In genomic region chr11:32925421-32926271, GRCm38 (mm10) we compare ENCODE assay signal across 8 mouse cellular contexts.
DNase-seq lines count a peak whose midpoint lies in the region; ATAC-seq and TF ChIP-seq lines count a peak whose summit lies in the region.

No protein-coding gene starts in this region.

- no peaks in the 10 kb centered on the region for H3K9me3 ChIP-seq in hindbrain, embryonic 12.5 days (replicated peaks)
- no peaks in the 10 kb centered on the region for H3K9me3 ChIP-seq in liver, embryonic 13.5 days (replicated peaks)
- H3K9me3 ChIP-seq in neural tube, embryonic 15.5 days (replicated peaks) = no peaks in the 10 kb centered on the region

- no peak for TF ChIP-seq CTCF in brain, embryonic 14.5 days (IDR thresholded peaks at IDR 0.05; ENCODE audit: borderline replicate concordance, extremely low read depth, insufficient read depth, insufficient read length)

- peak overlapping the region; percentile 25; the same call in 1 of the 2 replicates for H3K27ac ChIP-seq in hindbrain, embryonic 12.5 days
- no peak overlapping the region for H3K27ac ChIP-seq in liver, embryonic 13.5 days
- H3K27ac ChIP-seq in neural tube, embryonic 15.5 days (replicated peaks) = 0 out of 2 replicates have a peak overlapping the region, but pooled peaks have one; percentile 23

- no peak overlapping the region for H3K9ac ChIP-seq in hindbrain, embryonic 12.5 days
- no peak overlapping the region for H3K9ac ChIP-seq in liver, embryonic 13.5 days
- H3K9ac ChIP-seq in neural tube, embryonic 15.5 days (replicated peaks) = 0 out of 2 replicates have a peak overlapping the region, but pooled peaks have one; percentile 33

- H3K36me3 ChIP-seq in hindbrain, embryonic 12.5 days = no peaks in the 10 kb centered on the region
- no peaks in the 10 kb centered on the region for H3K36me3 ChIP-seq in liver, embryonic 13.5 days
- no peaks in the 10 kb centered on the region for H3K36me3 ChIP-seq in neural tube, embryonic 15.5 days

- 6% methylated on average over 33 of the region's 33 CpGs for WGBS in hindbrain, embryonic 12.5 days
- 21% methylated on average over 33 of the region's 33 CpGs for WGBS in liver, embryonic 13.5 days (ENCODE audit: insufficient replicate concordance)
- 12% methylated on average over 33 of the region's 33 CpGs for WGBS in neural tube, embryonic 15.5 days

- H3K4me1 ChIP-seq in hindbrain, embryonic 12.5 days = peaks cover 14% of the 10 kb centered on the region
- no peaks in the 10 kb centered on the region for H3K4me1 ChIP-seq in liver, embryonic 13.5 days (replicated peaks)
- H3K4me1 ChIP-seq in neural tube, embryonic 15.5 days = peaks cover 15% of the 10 kb centered on the region

- TF ChIP-seq POLR2A in brain, embryonic 14.5 days (IDR thresholded peaks at IDR 0.05; ENCODE audit: borderline replicate concordance, extremely low read depth, insufficient read depth, insufficient read length, poor library complexity, severe bottlenecking) = no peak

- DNase-seq in brain, embryonic 14.5 days (ENCODE audit: low read depth) = peak; percentile 64
- DNase-seq in forelimb bud, embryonic 11.5 days (ENCODE audit: low read depth, low spot score) = peak; percentile 77
- DNase-seq in liver, embryonic 13.5 days = no peak
- no peak for DNase-seq in right cerebral cortex, adult 18-20 months
- no peak for DNase-seq in thymus, postnatal 36 days

- H3K4me2 ChIP-seq in hindbrain, embryonic 12.5 days (replicated peaks) = peak overlapping the region; percentile 48
- H3K4me2 ChIP-seq in liver, embryonic 13.5 days = peak overlapping the region; percentile 34
- peak overlapping the region; percentile 53 for H3K4me2 ChIP-seq in neural tube, embryonic 15.5 days

- peaks cover 16% of the 10 kb centered on the region for H3K27me3 ChIP-seq in hindbrain, embryonic 12.5 days
- H3K27me3 ChIP-seq in liver, embryonic 13.5 days = peaks cover 29% of the 10 kb centered on the region
- peaks cover 3% of the 10 kb centered on the region; the same call in 1 of the 2 replicates for H3K27me3 ChIP-seq in neural tube, embryonic 15.5 days (replicated peaks)

- peak; percentile 67; the same call in 1 of the 2 replicates for ATAC-seq in hindbrain, embryonic 12.5 days (ENCODE audit: low FRiP score)
- no peak for ATAC-seq in liver, embryonic 13.5 days (ENCODE audit: low read depth)
- peak; percentile 51; the same call in 1 of the 2 replicates for ATAC-seq in neural tube, embryonic 15.5 days (ENCODE audit: low FRiP score)
- ATAC-seq in activated CD4-positive, CD25-positive, alpha-beta regulatory T cell, adult 4 months = no peak

- peak overlapping the region; percentile 18; the same call in 1 of the 2 replicates for H3K4me3 ChIP-seq in hindbrain, embryonic 12.5 days
- no peak overlapping the region; the same call in 1 of the 2 replicates for H3K4me3 ChIP-seq in liver, embryonic 13.5 days (replicated peaks)
- H3K4me3 ChIP-seq in neural tube, embryonic 15.5 days (replicated peaks) = peak overlapping the region; percentile 21

Comparison
In these comparisons a context has a peak if more than half of its experiments do, and no peak if none do; other contexts are left out.
1. DNase-seq: peak in brain, embryonic 14.5 days (single experiment) and forelimb bud, embryonic 11.5 days (single experiment); none in liver, embryonic 13.5 days (single experiment), right cerebral cortex, adult 18-20 months (single experiment) and thymus, postnatal 36 days (0 of 2).
2. ATAC-seq: peak in hindbrain, embryonic 12.5 days (single experiment) and neural tube, embryonic 15.5 days (single experiment); none in liver, embryonic 13.5 days (single experiment) and activated CD4-positive, CD25-positive, alpha-beta regulatory T cell, adult 4 months (single experiment).
3. Peak in every context shown above with its lines, with median percentiles within 50 percentile points of each other: H3K4me2 ChIP-seq.